Mouse (Mus musculus) hindlimb bud, embryonic 11.5 days (tissue): ENCODE data around the gene Ncbp1.

Experiments used
- DNase-seq: peaks from one replicate; pipeline ENCODE4 v3.0.0-alpha.2; 2012; ENCODE audit warnings: low read depth, low spot score; ENCODE audit errors: extremely low spot score

Ncbp1 gene

GRCm38 (mm10) chr4:46138287-46139222 is at the start of gene Ncbp1, which contains the start of gene Tstd2:
Gene Ncbp1 (plus strand): TSS chr4:46138613.
Gene Tstd2 (minus strand): TSS chr4:46138694.
- peak; percentile 54 for DNase-seq

DNA sequence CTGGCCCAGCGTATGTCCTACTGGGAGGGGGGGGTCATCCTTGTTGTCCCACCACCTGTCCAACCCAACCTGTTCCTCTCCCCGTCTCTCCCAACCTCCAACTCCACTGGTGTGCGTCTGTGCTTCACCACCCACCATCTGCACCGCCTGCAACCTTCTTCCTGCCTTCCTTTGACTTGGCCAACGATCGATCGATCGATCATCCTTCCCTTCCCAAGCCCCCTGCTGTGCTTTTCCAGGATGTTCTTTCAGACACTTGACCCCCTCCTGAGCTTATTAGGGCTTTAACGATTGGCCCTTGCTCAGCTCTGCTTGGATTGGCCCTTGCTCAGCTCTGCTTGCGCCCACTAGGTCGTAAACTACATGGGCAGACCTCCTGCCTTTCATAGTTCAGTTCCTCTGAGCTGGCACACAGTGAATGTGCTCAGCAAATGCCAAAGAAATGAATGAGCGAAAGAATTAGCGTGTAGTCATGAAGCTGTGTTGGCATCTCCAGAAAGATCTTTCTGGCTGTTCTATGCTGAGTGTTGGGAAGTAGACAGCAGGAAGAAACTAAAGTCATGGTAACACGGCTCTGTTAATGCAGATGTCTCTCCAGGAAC is 48.8 kb upstream of the Ncbp1 start:
- DNase-seq: no peak

GRCm38 (mm10) chr4:46092429-46093076 is 45.9 kb upstream of the Ncbp1 start:
- no peak for DNase-seq

GRCm38 (mm10) chr4:46094916-46095825 is 43.2 kb upstream of the Ncbp1 start:
- no peak for DNase-seq

GRCm38 (mm10) chr4:46095826-46096159 is 42.6 kb upstream of the Ncbp1 start:
- no peak for DNase-seq

DNA sequence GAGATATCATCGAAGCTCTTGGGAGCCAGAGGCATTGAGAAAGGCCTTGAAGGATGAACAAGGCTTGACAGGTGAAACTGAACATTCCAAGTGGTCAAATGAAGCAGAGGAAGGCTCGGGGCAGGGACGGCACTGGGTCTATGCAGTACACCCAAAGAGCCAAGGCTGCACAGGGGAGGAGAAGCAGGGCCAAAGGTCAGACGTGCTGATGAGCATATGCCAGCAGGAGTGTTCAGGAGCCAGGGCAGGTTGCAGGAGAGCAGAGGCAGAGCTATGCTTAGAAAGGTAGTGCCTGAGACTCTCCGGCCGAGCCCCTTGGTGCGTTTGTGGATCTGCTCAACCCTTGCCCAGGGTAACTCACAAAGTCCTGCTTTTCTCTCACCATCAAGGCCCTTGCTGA is 41.9 kb upstream of the Ncbp1 start:
- no peak for DNase-seq

DNA sequence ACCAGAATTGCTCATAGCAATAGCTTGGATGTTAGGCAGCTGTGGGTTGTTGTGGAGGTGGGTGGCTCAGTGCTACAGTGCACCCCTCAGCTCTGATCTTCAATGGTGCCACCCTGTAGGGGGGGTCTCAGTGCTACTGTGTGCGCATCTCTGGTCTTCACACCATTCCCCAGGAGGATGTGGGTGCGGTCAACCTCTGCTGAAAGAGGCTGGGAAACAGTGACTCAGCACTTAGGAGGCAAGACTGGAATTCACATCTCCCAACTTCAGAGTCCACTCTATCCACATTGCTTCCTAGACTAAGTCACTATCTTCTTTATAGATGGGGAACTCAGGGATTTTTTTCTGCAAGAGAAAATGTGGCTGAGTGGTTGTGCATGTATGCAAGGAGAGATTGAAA is 40.8 kb upstream of the Ncbp1 start:
- DNase-seq: no peak

GRCm38 (mm10) chr4:46099132-46099531 is 39.3 kb upstream of the Ncbp1 start:
- DNase-seq: no peak

DNA sequence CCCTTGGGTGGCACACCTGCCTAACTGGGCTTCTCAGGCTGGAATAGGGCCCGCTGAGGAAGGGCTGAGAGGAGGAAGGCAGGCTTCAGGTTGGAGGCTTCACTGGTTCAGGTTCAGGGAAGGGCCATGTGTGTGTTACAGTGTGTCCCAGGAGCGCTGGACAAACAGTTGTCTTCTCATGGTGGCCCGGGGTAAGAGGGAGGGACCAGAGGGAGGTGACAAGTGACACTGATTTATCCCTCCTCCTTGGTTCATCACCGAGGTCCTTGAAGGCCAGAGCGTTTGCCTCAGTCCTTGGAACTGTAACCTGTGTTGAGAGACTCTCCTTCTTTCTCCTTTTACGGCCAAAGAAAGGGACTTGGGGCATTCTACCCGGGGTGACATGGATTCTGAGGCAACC is 37.9 kb upstream of the Ncbp1 start:
- no peak for DNase-seq

GRCm38 (mm10) chr4:46101211-46101711 is 37.2 kb upstream of the Ncbp1 start:
- no peak for DNase-seq

- DNase-seq: no peak
Measured at GRCm38 (mm10) chr4:46102078-46102769, 36.2 kb upstream of the Ncbp1 start.

- DNase-seq: no peak
Measured at GRCm38 (mm10) chr4:46110084-46110483, 28.3 kb upstream of the Ncbp1 start.

- no peak for DNase-seq
Measured at GRCm38 (mm10) chr4:46111361-46111760, 27.1 kb upstream of the Ncbp1 start.

DNA sequence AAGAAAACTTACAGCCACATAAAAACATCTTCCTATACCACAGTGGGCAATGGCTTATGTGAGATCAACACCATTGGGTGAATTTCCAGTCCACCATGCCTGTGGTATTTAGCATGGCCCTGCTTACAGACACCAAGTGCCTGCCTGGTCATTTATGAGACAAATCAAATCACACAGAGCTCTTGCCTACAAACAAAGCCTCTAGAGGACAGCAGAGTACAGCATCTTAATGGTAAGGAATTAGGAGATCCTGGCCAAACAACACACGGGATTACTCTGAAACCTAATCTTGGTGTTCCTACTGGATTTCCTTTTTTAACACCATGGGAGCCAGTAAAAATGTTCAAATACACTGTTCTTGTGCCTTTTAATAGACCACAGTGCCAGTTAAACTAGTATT is 23.1 kb upstream of the Ncbp1 start:
- no peak for DNase-seq

- DNase-seq: no peak
Measured at GRCm38 (mm10) chr4:46116544-46117175, 21.8 kb upstream of the Ncbp1 start.

DNA sequence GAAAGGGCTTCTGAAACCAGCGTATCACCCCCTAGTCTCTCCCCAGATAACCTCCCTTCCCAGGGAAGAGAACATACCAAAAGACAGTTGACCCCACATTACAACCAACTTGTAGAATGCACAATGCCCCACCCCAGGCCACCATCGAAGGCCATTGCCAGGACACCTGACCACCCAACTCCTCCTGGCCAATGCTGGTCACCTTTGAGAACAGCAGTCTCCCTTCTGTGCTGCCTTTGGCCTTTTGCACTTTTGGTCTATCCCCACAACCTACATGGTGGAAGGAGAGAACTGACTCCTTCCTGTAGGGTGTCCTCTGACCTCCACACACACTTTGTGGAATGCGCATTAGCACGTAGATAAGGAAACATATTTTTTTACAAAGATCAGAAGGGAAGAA is 20.9 kb upstream of the Ncbp1 start:
- DNase-seq: no peak

GRCm38 (mm10) chr4:46119514-46120094 is 18.8 kb upstream of the Ncbp1 start:
- DNase-seq: no peak

- no peak for DNase-seq
Measured at GRCm38 (mm10) chr4:46120767-46121166, 17.6 kb upstream of the Ncbp1 start.

GRCm38 (mm10) chr4:46123358-46123757 is 15.1 kb upstream of the Ncbp1 start:
- no peak for DNase-seq
